Mouse (Mus musculus) midbrain, postnatal 0 days (tissue): Measurements from ENCODE around the gene Tuba3b. TPM values are rescaled to one million over a fixed set of nuclear protein-coding genes. Genes with fewer than 3 reads are reported as not detected.
A peak's percentile ranks its signal among the peaks of the same experiment; 100 is the strongest.

Experiments
- ATAC-seq: fragments of 200-750 bp; cut with Nextera tagmentation; 2 replicates; pipeline ENCODE4 v1.8.0; 2017; ENCODE audit warnings: moderate number of reproducible peaks, mild to moderate bottlenecking, moderate TSS enrichment, moderate library complexity; ENCODE audit not compliant: low FRiP score
- DNase-seq: peaks from one replicate; pipeline ENCODE4 v3.0.0-alpha.2; 2015; ENCODE audit warnings: low spot score
- H3K27ac ChIP-seq: fragments of 300-500 bp; sonication (generic); 2 replicates; pipeline ENCODE4 v1.5.1; 2014; ENCODE audit warnings: low read depth, mild to moderate bottlenecking, low read length, mixed read lengths
- H3K27me3 ChIP-seq: fragments of 300-500 bp; sonication (generic); 2 replicates; pipeline ENCODE4 v1.6.1; 2014; ENCODE audit warnings: low read length, control low read depth, mixed read lengths; ENCODE audit not compliant: insufficient read depth
- H3K36me3 ChIP-seq: fragments of 300-500 bp; sonication (generic); 2 replicates; pipeline ENCODE4 v1.6.1; 2014; ENCODE audit warnings: low read length, control low read depth, mixed read lengths; ENCODE audit not compliant: insufficient read depth
- H3K4me1 ChIP-seq: fragments of 300-500 bp; sonication (generic); 2 replicates; pipeline ENCODE4 v1.6.1; 2014; ENCODE audit warnings: mild to moderate bottlenecking, control low read depth, antibody characterized with exemption, low read length, mixed read lengths; ENCODE audit not compliant: insufficient read depth
- H3K4me2 ChIP-seq: fragments of 300-500 bp; sonication (generic); 2 replicates; pipeline ENCODE4 v1.6.1; 2014; ENCODE audit warnings: low read depth, mild to moderate bottlenecking, low read length, mixed read lengths; ENCODE audit not compliant: poor library complexity, severe bottlenecking
- H3K4me3 ChIP-seq: fragments of 300-500 bp; sonication (generic); 2 replicates; pipeline ENCODE4 v1.5.1; 2014; ENCODE audit warnings: low read depth, mild to moderate bottlenecking, low read length, moderate library complexity
- H3K9ac ChIP-seq: fragments of 300-500 bp; sonication (generic); replicated peaks from 2 replicates; pipeline ENCODE4 v1.6.1; 2014; ENCODE audit warnings: mild to moderate bottlenecking, low read length, moderate library complexity, mixed read lengths; ENCODE audit not compliant: poor library complexity, severe bottlenecking
- H3K9me3 ChIP-seq: fragments of 300-500 bp; sonication (generic); 2 replicates; pipeline ENCODE4 v1.6.1; 2016; ENCODE audit warnings: low read length, control low read depth
- CTCF ChIP-seq: IDR thresholded peaks from 2 replicates; pipeline ENCODE4 v1.5.1; 2016; ENCODE audit warnings: antibody characterized with exemption, mild to moderate bottlenecking
- WGBS: fragments of 180-500 bp; shearing (Covaris S2); extraction: QIAGEN DNeasy Blood & Tissue Kit; methylation state at CpG from one replicate; pipeline ENCODE4 v1.1.7; 2014; 5-methylcytosine and 5-hydroxymethylcytosine counted together
- polyA plus RNA-seq: library from polyadenylated mRNA; unstranded; fragments of >200 nt; fragmentation: Nextera tagmentation; extraction: Ambion mirVana; gene quantifications from 2 replicates; pipeline ENCODE4 v1.2.1, GENCODE M21; 2015
- total RNA-seq: library from RNA; depleted of rRNA; stranded (reverse); fragments of >200 nt; gene quantifications from 2 replicates; pipeline ENCODE4 v1.2.3, GENCODE M21; 2014; rRNA removed

Tuba3b gene
- total and polyA plus RNA-seq, 2 experiments from 2014 or later, result 0.11 to 0.44 TPM

DNA sequence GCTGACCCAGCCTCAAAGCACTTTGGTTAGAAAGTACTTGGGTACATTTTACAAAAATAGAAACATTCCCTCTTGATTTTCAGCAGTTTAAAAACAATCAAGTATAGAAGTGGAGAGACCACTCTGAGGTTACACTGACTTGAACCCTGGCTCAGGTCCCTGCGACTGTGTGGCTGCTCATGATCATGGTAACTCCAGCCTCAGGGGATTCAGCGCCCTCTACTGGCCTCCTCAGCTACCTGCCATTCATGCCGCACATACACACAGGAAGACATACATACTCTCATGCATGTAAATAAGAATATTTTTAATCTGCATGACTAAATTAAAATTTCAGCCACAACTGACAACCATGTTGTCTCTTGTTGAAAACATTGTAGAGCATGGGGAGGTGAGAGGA is 50.2 kb downstream of the Tuba3b start:
- 0 out of 2 replicates have a peak, but pooled peaks have one; percentile 23 for TF ChIP-seq CTCF
- Histone ChIP-seq H3K27me3 (no peaks in the 10 kb centered on the region), H3K4me2 (no peak overlapping the region), H3K4me1 (0 out of 2 replicates have a peak, but pooled peaks cover 3% of the 10 kb centered on the region), H3K36me3 (no peaks in the 10 kb centered on the region), H3K4me3 (no peak overlapping the region), H3K27ac (no peak overlapping the region), H3K9me3 (no peaks in the 10 kb centered on the region), H3K9ac (no peak overlapping the region)
- 87% methylated on average over 3 of the region's 3 CpGs for WGBS
- DNase-seq (no peak), ATAC-seq (no peak)

DNA sequence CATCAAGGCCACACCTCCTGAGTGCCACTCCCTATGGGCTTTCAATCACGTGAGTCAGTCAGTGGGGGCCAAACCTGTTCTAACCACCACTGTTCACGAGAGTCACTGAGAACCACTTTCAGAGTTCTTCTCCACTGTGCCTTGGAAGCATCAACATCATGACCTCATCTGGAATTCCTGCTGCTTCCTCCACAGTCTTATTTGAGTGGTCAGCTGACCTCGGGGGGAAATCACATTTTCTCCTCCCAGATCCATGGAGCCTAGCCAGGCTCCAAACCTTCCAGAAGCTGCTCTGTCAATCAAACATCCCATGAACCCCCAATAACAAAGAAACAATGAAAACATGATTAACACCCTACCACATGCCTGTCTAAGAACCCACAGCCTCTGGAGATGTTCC is 52.1 kb downstream of the Tuba3b start:
- ATAC-seq (no peak), DNase-seq (no peak)
- WGBS, result 72% methylated on average over 3 of the region's 3 CpGs
- TF ChIP-seq CTCF, result no peak
- no peaks in the 10 kb centered on the region for H3K36me3 ChIP-seq
- no peak overlapping the region for H3K4me3 ChIP-seq
- H3K4me1 ChIP-seq, result 0 out of 2 replicates have a peak, but pooled peaks cover 3% of the 10 kb centered on the region
- no peak overlapping the region for H3K27ac ChIP-seq
- no peaks in the 10 kb centered on the region for H3K9me3 ChIP-seq
- H3K27me3 ChIP-seq, result no peaks in the 10 kb centered on the region
- no peak overlapping the region for H3K9ac ChIP-seq
- H3K4me2 ChIP-seq, result no peak overlapping the region

DNA sequence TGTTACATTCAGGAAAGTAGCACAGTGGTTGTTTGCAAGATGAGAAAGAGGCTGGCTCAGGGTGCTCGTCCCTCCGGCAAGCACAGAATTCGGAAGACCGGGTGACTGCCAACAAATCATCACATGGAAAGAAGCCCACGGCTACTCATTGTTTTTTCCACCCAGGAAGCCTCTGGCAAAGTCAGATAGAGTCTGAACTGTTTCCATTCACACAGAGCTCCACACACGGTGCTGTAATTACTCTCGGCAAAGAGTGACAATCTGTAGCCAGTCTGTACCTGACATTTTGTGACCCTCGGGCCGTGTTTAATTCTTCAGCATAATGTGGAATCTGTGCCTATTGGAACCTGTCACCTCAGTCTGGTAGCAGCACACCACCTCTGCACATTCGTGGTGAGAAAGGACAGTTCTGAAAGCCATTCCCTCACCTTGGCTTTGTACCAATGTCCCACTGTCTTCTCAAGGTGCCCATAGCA is 54.1 kb downstream of the Tuba3b start:
- peak; percentile 71 for DNase-seq
- ATAC-seq, result peak; percentile 65
- H3K27me3 ChIP-seq, result no peaks in the 10 kb centered on the region
- 45% methylated on average over 10 of the region's 10 CpGs for WGBS
- H3K27ac ChIP-seq, result no peak overlapping the region
- no peak overlapping the region for H3K9ac ChIP-seq
- H3K4me1 ChIP-seq, result 0 out of 2 replicates have a peak, but pooled peaks cover 3% of the 10 kb centered on the region
- TF ChIP-seq CTCF, result no peak
- no peaks in the 10 kb centered on the region for H3K36me3 ChIP-seq
- H3K4me3 ChIP-seq, result no peak overlapping the region
- H3K9me3 ChIP-seq, result no peaks in the 10 kb centered on the region
- no peak overlapping the region for H3K4me2 ChIP-seq

Other genes with a start within 250 kb of the Tuba3b start
- 2.0 and 2.3 TPM in 2 replicates for gene Lmntd1, start 1.4 kb upstream of the Tuba3b start, total RNA-seq
- 1.5 and 2.7 TPM in 2 replicates for gene Lmntd1, start 1.4 kb upstream of the Tuba3b start, polyA plus RNA-seq
- gene Rassf8, start 131.0 kb downstream of the Tuba3b start, total RNA-seq, result 15.4 and 16.3 TPM in 2 replicates
- gene Rassf8, start 131.0 kb downstream of the Tuba3b start, polyA plus RNA-seq, result 4.5 and 5.6 TPM in 2 replicates
- 6.3 and 6.4 TPM in 2 replicates for gene Bhlhe41, start 249.8 kb downstream of the Tuba3b start, total RNA-seq
- gene Bhlhe41, start 249.8 kb downstream of the Tuba3b start, polyA plus RNA-seq, result 7.3 and 8.3 TPM in 2 replicates